Mouse (Mus musculus) intestine, postnatal 0 days (tissue): ENCODE measurements around the gene Upf1. TPM values are rescaled to one million over a fixed set of nuclear protein-coding genes. Genes with fewer than 3 reads are reported as not detected.

ENCODE experiments used
- ATAC-seq: fragments of 200-750 bp; cut with Nextera tagmentation; 2 replicates; pipeline ENCODE4 v1.8.0; 2017; ENCODE audit warnings: mild to moderate bottlenecking, moderate TSS enrichment, moderate library complexity
- H3K27ac ChIP-seq: fragments of 300-500 bp; sonication (generic); 2 replicates; pipeline ENCODE4 v1.5.1; 2014; ENCODE audit warnings: mild to moderate bottlenecking, low read depth, low read length, moderate library complexity
- H3K27me3 ChIP-seq: fragments of 300-500 bp; sonication (generic); replicated peaks from 2 replicates; pipeline ENCODE4 v1.6.1; 2014; ENCODE audit warnings: low read length, mixed read lengths; ENCODE audit not compliant: control insufficient read depth, insufficient read depth
- H3K36me3 ChIP-seq: fragments of 300-500 bp; sonication (generic); 2 replicates; pipeline ENCODE4 v1.6.1; 2014; ENCODE audit warnings: mild to moderate bottlenecking, moderate library complexity; ENCODE audit not compliant: control insufficient read depth, insufficient read depth
- H3K4me1 ChIP-seq: fragments of 300-500 bp; sonication (generic); replicated peaks from 2 replicates; pipeline ENCODE4 v1.6.1; 2014; ENCODE audit warnings: antibody characterized with exemption, low read length, mixed read lengths; ENCODE audit not compliant: control insufficient read depth, insufficient read depth
- H3K4me2 ChIP-seq: fragments of 300-500 bp; sonication (generic); replicated peaks from 2 replicates; pipeline ENCODE4 v1.6.1; 2014; ENCODE audit warnings: low read depth, mild to moderate bottlenecking, moderate library complexity
- H3K4me3 ChIP-seq: fragments of 300-500 bp; sonication (generic); 2 replicates; pipeline ENCODE4 v1.5.1; 2014; ENCODE audit warnings: low read depth, low read length
- H3K9ac ChIP-seq: fragments of 300-500 bp; sonication (generic); 2 replicates; pipeline ENCODE4 v1.6.1; 2014; ENCODE audit warnings: mild to moderate bottlenecking, low read depth, low read length
- H3K9me3 ChIP-seq: fragments of 300-500 bp; sonication (generic); 2 replicates; pipeline ENCODE4 v1.6.1; 2016; ENCODE audit warnings: mixed run types; ENCODE audit not compliant: control insufficient read depth
- CTCF ChIP-seq: sonication (generic); IDR thresholded peaks from 2 replicates; pipeline ENCODE4 v1.5.1; 2016; ENCODE audit warnings: low read depth, mild to moderate bottlenecking, control low read depth, antibody characterized with exemption, moderate library complexity
- WGBS: fragments of 180-500 bp; shearing (Covaris S2); extraction: QIAGEN DNeasy Blood & Tissue Kit; methylation state at CpG from one replicate; pipeline ENCODE4 v1.1.7; 2014; 5-methylcytosine and 5-hydroxymethylcytosine counted together
- polyA plus RNA-seq: library from polyadenylated mRNA; unstranded; fragments of >200 nt; fragmentation: Nextera tagmentation; extraction: Ambion mirVana; gene quantifications from 2 replicates; pipeline ENCODE4 v1.2.1, GENCODE M21; 2015

Upf1 gene
- polyA plus RNA-seq, 1 experiment from 2014 or later, result 10.1 TPM

GRCm38 (mm10) chr8:70331526-70331925 lies 21.6 kb downstream of the Upf1 start:
- no peak for TF ChIP-seq CTCF
- no peak overlapping the region for H3K9ac ChIP-seq
- H3K4me2 ChIP-seq, result no peak overlapping the region
- H3K9me3 ChIP-seq, result no peaks in the 10 kb centered on the region
- ATAC-seq, result no peak
- peaks cover 53% of the 10 kb centered on the region for H3K36me3 ChIP-seq
- no peak overlapping the region for H3K4me3 ChIP-seq
- H3K4me1 ChIP-seq, result no peaks in the 10 kb centered on the region
- H3K27me3 ChIP-seq, result no peaks in the 10 kb centered on the region
- WGBS, result 84% methylated on average over 19 of the region's 19 CpGs
- H3K27ac ChIP-seq, result no peak overlapping the region

- Histone ChIP-seq H3K4me2 (0 out of 2 replicates have a peak overlapping the region, but pooled peaks have one; percentile 17), H3K27me3 (no peaks in the 10 kb centered on the region), H3K27ac (no peak overlapping the region), H3K4me3 (no peak overlapping the region), H3K36me3 (peaks cover 47% of the 10 kb centered on the region), H3K9ac (no peak overlapping the region), H3K9me3 (no peaks in the 10 kb centered on the region), H3K4me1 (no peaks in the 10 kb centered on the region)
- ATAC-seq, result peak; percentile 48
- WGBS, result 56% methylated on average over 52 of the region's 53 CpGs
- TF ChIP-seq CTCF, result peak; percentile 67
Observed at GRCm38 (mm10) chr8:70330741-70331364, 22.2 kb downstream of the Upf1 start.

- no peak overlapping the region for H3K27ac ChIP-seq
- peaks cover 39% of the 10 kb centered on the region for H3K36me3 ChIP-seq
- ATAC-seq, result peak; percentile 1; the same call in 1 of the 2 replicates
- 0 out of 2 replicates have a peak overlapping the region, but pooled peaks have one; percentile 17 for H3K4me2 ChIP-seq
- no peaks in the 10 kb centered on the region for H3K9me3 ChIP-seq
- H3K27me3 ChIP-seq, result no peaks in the 10 kb centered on the region
- 25% methylated on average over 45 of the region's 45 CpGs for WGBS
- no peaks in the 10 kb centered on the region for H3K4me1 ChIP-seq
- no peak overlapping the region for H3K9ac ChIP-seq
- no peak for TF ChIP-seq CTCF
- H3K4me3 ChIP-seq, result no peak overlapping the region
Observed at GRCm38 (mm10) chr8:70329835-70330740, 23.0 kb downstream of the Upf1 start.

- ATAC-seq, result no peak
- Histone ChIP-seq H3K27me3 (no peaks in the 10 kb centered on the region), H3K9me3 (no peaks in the 10 kb centered on the region), H3K4me3 (no peak within 1 kb of the TSS), H3K27ac (no peak within 1 kb of the TSS), H3K4me1 (no peaks in the 10 kb centered on the region), H3K9ac (no peak within 1 kb of the TSS), H3K4me2 (0 out of 2 replicates have a peak within 1 kb of the TSS, but pooled peaks have one; percentile 17), H3K36me3 (peaks cover 31% of the 10 kb centered on the region)
- 42% methylated on average over 14 of the region's 14 CpGs for WGBS
- TF ChIP-seq CTCF, result no peak
Observed at GRCm38 (mm10) chr8:70329124-70329834, 23.8 kb downstream of the Upf1 start, which contains the start of gene Gdf1. TSS of gene Gdf1 (plus strand) at chr8:70329817.

- WGBS, result 91% methylated on average over 6 of the region's 6 CpGs
- Histone ChIP-seq H3K4me3 (no peak overlapping the region), H3K4me2 (no peak overlapping the region), H3K9me3 (no peaks in the 10 kb centered on the region), H3K27ac (no peak overlapping the region), H3K36me3 (peaks cover 13% of the 10 kb centered on the region), H3K27me3 (no peaks in the 10 kb centered on the region), H3K4me1 (no peaks in the 10 kb centered on the region), H3K9ac (no peak overlapping the region)
- ATAC-seq, result no peak
- no peak for TF ChIP-seq CTCF
Observed at GRCm38 (mm10) chr8:70327512-70327911, 25.6 kb downstream of the Upf1 start.

GRCm38 (mm10) chr8:70323716-70324115 lies 29.4 kb downstream of the Upf1 start:
- Histone ChIP-seq H3K27ac (no peak overlapping the region), H3K4me1 (no peaks in the 10 kb centered on the region), H3K9me3 (no peaks in the 10 kb centered on the region), H3K4me3 (no peak overlapping the region), H3K9ac (no peak overlapping the region), H3K4me2 (no peak overlapping the region), H3K27me3 (no peaks in the 10 kb centered on the region), H3K36me3 (no peaks in the 10 kb centered on the region; the same call in 1 of the 2 replicates)
- ATAC-seq, result no peak
- 92% methylated on average over 3 of the region's 3 CpGs for WGBS
- TF ChIP-seq CTCF, result peak; percentile 17; the same call in 1 of the 2 replicates
